Mouse (Mus musculus): ENCODE measurements around the gene Hist1h1d. TPM values are rescaled to one million over a fixed set of nuclear protein-coding genes. Genes with fewer than 3 reads are reported as not detected.

Gene Hist1h1d
- total RNA-seq (2014; rRNA removed) (21.3 and 23.4 TPM in 2 replicates), polyA plus RNA-seq (2015; fragmentation: Nextera tagmentation; extraction: Ambion mirVana) (0.04 and 0.07 TPM in 2 replicates)

DNA sequence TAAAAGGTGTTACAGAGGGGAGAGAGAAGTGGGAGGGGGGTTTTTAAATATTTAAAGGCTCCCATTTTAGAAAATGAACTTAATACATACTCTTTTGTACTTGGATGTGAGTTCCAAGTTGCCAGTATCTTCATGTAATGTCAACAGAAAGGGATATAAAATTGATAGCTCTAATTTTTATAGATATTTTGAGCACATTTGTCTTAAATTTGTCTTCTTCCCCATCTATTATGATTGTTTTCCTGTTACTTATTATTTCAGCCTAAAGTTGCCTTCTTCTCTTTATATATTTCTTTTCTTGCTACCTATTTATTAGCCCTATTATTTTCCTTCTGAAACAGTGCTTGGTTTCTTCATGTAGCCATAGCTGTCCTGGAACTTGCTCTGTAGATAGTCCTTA, at the start of gene Hist1h1d:
Hist1h1d (plus strand) TSS at position 301 of the 400 bp plus-strand sequence.
- Histone ChIP-seq H3K4me2 (ENCODE audit: low read depth, low read length, poor library complexity, severe bottlenecking) (0 out of 2 replicates have a peak within 1 kb of the TSS, but pooled peaks have one; percentile 59), H3K27me3 (ENCODE audit: insufficient read depth, low read length) (no peaks in the 10 kb centered on the region), H3K9ac (replicated peaks; ENCODE audit: low read length, poor library complexity, severe bottlenecking) (no peak within 1 kb of the TSS), H3K4me1 (ENCODE audit: insufficient read depth, low read length) (peaks cover 7% of the 10 kb centered on the region; the same call in 1 of the 2 replicates), H3K9me3 (ENCODE audit: low read length) (no peaks in the 10 kb centered on the region), H3K36me3 (ENCODE audit: insufficient read depth, low read length) (no peaks in the 10 kb centered on the region), H3K27ac (ENCODE audit: low read depth, low read length) (no peak within 1 kb of the TSS), H3K4me3 (ENCODE audit: low read depth, low read length) (no peak within 1 kb of the TSS)
- DNase-seq (ENCODE audit: low spot score) (no peak), ATAC-seq (ENCODE audit: low FRiP score) (no peak)
- TF ChIP-seq CTCF (IDR thresholded peaks at IDR 0.05) = no peak

DNA sequence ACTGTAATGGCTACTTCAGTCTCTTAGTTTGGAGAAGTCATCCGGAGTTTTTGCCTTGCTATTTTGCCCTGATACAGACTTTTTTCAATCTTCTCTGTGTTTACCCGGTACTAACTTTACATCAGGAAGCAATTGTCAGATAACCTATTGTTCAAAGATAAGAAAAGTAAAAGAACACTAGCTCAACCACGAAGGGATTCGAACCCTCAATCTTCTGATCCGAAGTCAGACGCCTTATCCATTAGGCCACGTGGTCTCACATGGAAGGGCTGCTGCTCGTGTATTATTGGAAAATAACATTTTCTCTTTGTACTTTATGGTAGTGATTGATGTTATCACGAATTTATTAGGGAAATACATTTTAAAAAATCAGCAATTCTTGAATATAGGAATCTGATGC, 49.3 kb upstream of the Hist1h1d start:
- TF ChIP-seq CTCF (IDR thresholded peaks at IDR 0.05) = no peak
- no peaks in the 10 kb centered on the region for H3K36me3 ChIP-seq (ENCODE audit: insufficient read depth, low read length)
- DNase-seq (ENCODE audit: low spot score) (peak; percentile 76), ATAC-seq (ENCODE audit: low FRiP score) (no peak)
- no peak overlapping the region for H3K27ac ChIP-seq (ENCODE audit: low read depth, low read length)
- peaks cover 6% of the 10 kb centered on the region; the same call in 1 of the 2 replicates for H3K27me3 ChIP-seq (ENCODE audit: insufficient read depth, low read length)
- no peak overlapping the region for H3K4me2 ChIP-seq (ENCODE audit: low read depth, low read length, poor library complexity, severe bottlenecking)
- no peak overlapping the region for H3K9ac ChIP-seq (replicated peaks; ENCODE audit: low read length, poor library complexity, severe bottlenecking)
- H3K4me3 ChIP-seq (ENCODE audit: low read depth, low read length) = peak overlapping the region; percentile 9; the same call in 1 of the 2 replicates
- H3K9me3 ChIP-seq (ENCODE audit: low read length) = no peaks in the 10 kb centered on the region
- 3% methylated on average over 9 of the region's 9 CpGs for WGBS
- no peaks in the 10 kb centered on the region; the same call in 1 of the 2 replicates for H3K4me1 ChIP-seq (ENCODE audit: insufficient read depth, low read length)

DNA sequence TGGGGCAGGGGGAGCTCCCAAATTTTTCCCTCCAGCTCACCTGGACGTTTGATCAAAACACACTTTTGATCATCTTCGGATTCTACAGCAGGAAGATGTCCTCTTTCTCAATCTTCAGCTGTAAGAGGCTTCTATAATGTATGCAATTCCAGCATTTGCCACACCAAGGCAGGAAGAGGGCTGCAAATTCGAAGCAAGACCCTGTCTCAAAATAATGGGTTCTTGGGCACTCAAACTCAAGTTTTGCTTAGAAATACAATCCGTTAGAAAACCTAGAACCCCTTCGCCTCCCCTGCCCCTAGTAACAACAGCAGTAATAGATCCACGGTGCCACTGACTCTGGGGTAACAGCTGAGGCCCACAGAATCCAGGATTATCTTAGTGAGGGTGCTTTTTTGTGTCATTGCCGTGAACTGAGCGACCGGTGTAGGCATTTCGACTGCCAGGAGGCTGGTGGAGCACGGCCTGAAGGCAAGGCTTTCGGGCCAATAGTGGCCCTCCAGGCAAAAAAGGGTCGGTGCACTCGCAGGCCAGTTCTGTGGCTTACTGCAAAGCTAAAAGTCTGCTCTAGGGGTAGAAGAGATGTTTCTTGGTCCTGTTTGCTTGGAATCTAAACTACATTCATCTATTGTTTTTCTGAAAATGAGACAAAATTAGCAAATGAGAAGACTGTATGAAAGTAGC, 47.3 kb upstream of the Hist1h1d start:
- no peaks in the 10 kb centered on the region for H3K9me3 ChIP-seq (ENCODE audit: low read length)
- DNase-seq (ENCODE audit: low spot score) = no peak
- no peak for ATAC-seq (ENCODE audit: low FRiP score)
- H3K4me3 ChIP-seq (ENCODE audit: low read depth, low read length) = peak overlapping the region; percentile 3; the same call in 1 of the 2 replicates
- TF ChIP-seq CTCF (IDR thresholded peaks at IDR 0.05) = no peak
- H3K27me3 ChIP-seq (ENCODE audit: insufficient read depth, low read length) = peaks cover 3% of the 10 kb centered on the region; the same call in 1 of the 2 replicates
- H3K4me2 ChIP-seq (ENCODE audit: low read depth, low read length, poor library complexity, severe bottlenecking) = peak overlapping the region; percentile 30
- H3K9ac ChIP-seq (replicated peaks; ENCODE audit: low read length, poor library complexity, severe bottlenecking) = no peak overlapping the region
- H3K36me3 ChIP-seq (ENCODE audit: insufficient read depth, low read length) = no peaks in the 10 kb centered on the region
- 15% methylated on average over 14 of the region's 14 CpGs for WGBS
- H3K27ac ChIP-seq (ENCODE audit: low read depth, low read length) = no peak overlapping the region
- no peaks in the 10 kb centered on the region; the same call in 1 of the 2 replicates for H3K4me1 ChIP-seq (ENCODE audit: insufficient read depth, low read length)

DNA sequence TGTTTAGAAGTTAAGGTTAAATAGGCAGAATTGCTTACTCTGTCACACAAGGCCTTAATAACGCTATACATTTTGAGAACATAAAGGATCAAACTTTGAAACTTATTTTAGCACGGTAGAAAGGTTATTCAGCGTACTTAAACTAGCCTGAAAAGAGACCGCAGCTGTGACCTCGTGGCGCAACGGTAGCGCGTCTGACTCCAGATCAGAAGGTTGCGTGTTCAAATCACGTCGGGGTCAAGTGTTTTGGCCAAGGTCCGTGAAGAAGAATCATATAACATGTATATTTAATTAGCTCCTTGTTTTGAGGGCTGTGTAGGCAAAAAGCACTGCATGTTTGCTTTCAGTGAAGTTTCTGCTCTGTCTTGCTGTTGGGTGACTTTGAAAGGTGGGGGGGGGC, 46.7 kb upstream of the Hist1h1d start:
- Histone ChIP-seq H3K9ac (replicated peaks; ENCODE audit: low read length, poor library complexity, severe bottlenecking) (no peak overlapping the region), H3K36me3 (ENCODE audit: insufficient read depth, low read length) (no peaks in the 10 kb centered on the region), H3K27ac (ENCODE audit: low read depth, low read length) (no peak overlapping the region), H3K27me3 (ENCODE audit: insufficient read depth, low read length) (peaks cover 3% of the 10 kb centered on the region; the same call in 1 of the 2 replicates), H3K4me2 (ENCODE audit: low read depth, low read length, poor library complexity, severe bottlenecking) (peak overlapping the region; percentile 30; the same call in 1 of the 2 replicates), H3K4me1 (ENCODE audit: insufficient read depth, low read length) (no peaks in the 10 kb centered on the region; the same call in 1 of the 2 replicates), H3K4me3 (ENCODE audit: low read depth, low read length) (no peak overlapping the region), H3K9me3 (ENCODE audit: low read length) (no peaks in the 10 kb centered on the region)
- 16% methylated on average over 13 of the region's 13 CpGs for WGBS
- DNase-seq (ENCODE audit: low spot score) (peak; percentile 27), ATAC-seq (ENCODE audit: low FRiP score) (no peak)
- no peak for TF ChIP-seq CTCF (IDR thresholded peaks at IDR 0.05)

GRCm38 (mm10) chr13:23506819-23507515, 46.1 kb upstream of the Hist1h1d start:
- Histone ChIP-seq H3K27ac (ENCODE audit: low read depth, low read length) (no peak overlapping the region), H3K9ac (replicated peaks; ENCODE audit: low read length, poor library complexity, severe bottlenecking) (no peak overlapping the region), H3K4me2 (ENCODE audit: low read depth, low read length, poor library complexity, severe bottlenecking) (peak overlapping the region; percentile 12; the same call in 1 of the 2 replicates), H3K9me3 (ENCODE audit: low read length) (no peaks in the 10 kb centered on the region), H3K4me3 (ENCODE audit: low read depth, low read length) (no peak overlapping the region), H3K4me1 (ENCODE audit: insufficient read depth, low read length) (no peaks in the 10 kb centered on the region; the same call in 1 of the 2 replicates), H3K36me3 (ENCODE audit: insufficient read depth, low read length) (no peaks in the 10 kb centered on the region), H3K27me3 (ENCODE audit: insufficient read depth, low read length) (peaks cover 3% of the 10 kb centered on the region; the same call in 1 of the 2 replicates)
- DNase-seq (ENCODE audit: low spot score) (no peak), ATAC-seq (ENCODE audit: low FRiP score) (no peak)
- WGBS = 27% methylated on average over 14 of the region's 14 CpGs
- no peak for TF ChIP-seq CTCF (IDR thresholded peaks at IDR 0.05)

Data from midbrain, postnatal 0 days (tissue).